Mouse (Mus musculus): ENCODE measurements around the gene Gna11.

DNA sequence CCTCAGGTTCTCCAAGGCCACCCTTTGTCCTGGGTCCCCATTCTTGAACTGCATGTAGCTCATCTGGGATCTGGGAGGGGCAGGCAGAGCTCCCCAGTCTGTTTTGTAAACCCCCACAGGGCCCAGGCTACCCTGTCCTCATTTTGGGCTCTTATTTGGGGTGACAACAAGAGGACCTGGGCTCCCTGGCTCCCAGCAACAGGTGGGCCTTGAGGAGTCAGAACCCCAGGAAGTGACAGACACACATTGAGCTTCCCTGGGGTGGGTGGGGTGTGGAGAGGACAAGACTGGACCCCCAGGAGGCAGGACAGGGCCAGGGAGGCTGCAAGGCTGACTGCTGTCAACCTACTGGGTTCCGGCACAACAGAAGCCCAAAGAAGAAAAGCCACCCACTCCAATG lies 1.4 kb downstream of the Gna11 start:
- TF ChIP-seq POLR2A (IDR thresholded peaks at IDR 0.05; ENCODE audit: borderline replicate concordance, extremely low read depth, low read depth, low read length) = no peak
- TF ChIP-seq CTCF (IDR thresholded peaks at IDR 0.05; ENCODE audit: insufficient read depth, low read length) = no peak
